Mouse (Mus musculus): ENCODE results near the gene Mical2. TPM values are rescaled to one million over a fixed set of nuclear protein-coding genes. Genes with fewer than 3 reads are reported as not detected.

The Mical2 gene
- total and polyA plus RNA-seq, 3 experiments: not detected

GRCm38 (mm10) chr7:112318306-112318705 is 92.7 kb downstream of the Mical2 start:
- in situ Hi-C loops (cut with MboI; ENCODE audit: low pct_ligation_motif_present, low pct_unique_long_range_greater_than_20kb, low sequenced_read_pairs): no loop called here
- no peak overlapping the region for H3K27ac ChIP-seq (ENCODE audit: insufficient read depth, low read depth)
- dilution Hi-C loops (cut with MboI; ENCODE audit: extremely low pct_ligation_motif_present, extremely low pct_unique_long_range_greater_than_20kb, low sequenced_read_pairs): no loop called here

GRCm38 (mm10) chr7:112319419-112319818 is 93.8 kb downstream of the Mical2 start:
- no peaks in the 10 kb centered on the region for H3K36me3 ChIP-seq (replicated peaks in 1 of 2; ENCODE audit: control insufficient read depth in 1 of 2, insufficient read depth in 1 of 2, low read length in 1 of 2)
- TF ChIP-seq ZNF384 (IDR thresholded peaks at IDR 0.05; ENCODE audit: low read depth, low read length) (no peak), RCOR1 (conservative IDR thresholded peaks at IDR 0.05; ENCODE audit: low read depth, low read length) (no peak)
- H3K9me3 ChIP-seq (replicated peaks; ENCODE audit: low read length): no peaks in the 10 kb centered on the region
- dilution Hi-C loops (cut with MboI; ENCODE audit: extremely low pct_ligation_motif_present, extremely low pct_unique_long_range_greater_than_20kb, low sequenced_read_pairs): no loop called here
- no peak for DNase-seq (ENCODE audit: extremely low read depth)
- no peak overlapping the region for H3K9ac ChIP-seq (ENCODE audit: insufficient read depth, low read depth)
- no peak overlapping the region for H3K4me2 ChIP-seq (ENCODE audit: insufficient read depth, low read depth, poor library complexity, severe bottlenecking)
- H3K27me3 ChIP-seq (replicated peaks): peaks cover 74% of the 10 kb centered on the region
- in situ Hi-C loops (cut with MboI; ENCODE audit: low pct_ligation_motif_present, low pct_unique_long_range_greater_than_20kb, low sequenced_read_pairs): no loop called here
- no peaks in the 10 kb centered on the region for H3K79me2 ChIP-seq (replicated peaks; ENCODE audit: control insufficient read depth, extremely low read depth, insufficient read depth, poor library complexity, severe bottlenecking)
- H3K4me1 ChIP-seq (ENCODE audit: control insufficient read depth in 1 of 2, insufficient read depth in 2 of 2): no peaks in the 10 kb centered on the region
- H3K27ac ChIP-seq (ENCODE audit: insufficient read depth, low read depth): no peak overlapping the region
- no peak overlapping the region for H3K4me3 ChIP-seq (replicated peaks in 1 of 3; ENCODE audit: low read depth in 2 of 3, low read length in 2 of 3, poor library complexity in 1 of 3)

More at GRCm38 (mm10) chr7:112318306-112318705, 92.7 kb downstream of the Mical2 start:
- Histone ChIP-seq H3K79me2 (replicated peaks; ENCODE audit: control insufficient read depth, extremely low read depth, insufficient read depth, poor library complexity, severe bottlenecking) (no peaks in the 10 kb centered on the region), H3K9me3 (replicated peaks; ENCODE audit: low read length) (no peaks in the 10 kb centered on the region), H3K36me3 (replicated peaks in 1 of 2; ENCODE audit: control insufficient read depth in 1 of 2, insufficient read depth in 1 of 2, low read length in 1 of 2) (no peaks in the 10 kb centered on the region), H3K4me1 (ENCODE audit: control insufficient read depth in 1 of 2, insufficient read depth in 2 of 2) (no peaks in the 10 kb centered on the region), H3K9ac (ENCODE audit: insufficient read depth, low read depth) (no peak overlapping the region), H3K27me3 (replicated peaks) (peaks cover 74% of the 10 kb centered on the region), H3K4me3 (replicated peaks in 1 of 3; ENCODE audit: low read depth in 2 of 3, low read length in 2 of 3, poor library complexity in 1 of 3) (no peak overlapping the region), H3K4me2 (ENCODE audit: insufficient read depth, low read depth, poor library complexity, severe bottlenecking) (no peak overlapping the region)
- TF ChIP-seq SMC3 (IDR thresholded peaks at IDR 0.05; ENCODE audit: low read depth, low read length): no peak
- no peak for TF ChIP-seq ZC3H11A (IDR thresholded peaks at IDR 0.05; ENCODE audit: low read depth, low read length)
- TF ChIP-seq CHD1 (IDR thresholded peaks at IDR 0.05; ENCODE audit: low read depth, low read length): no peak
- no peak for TF ChIP-seq ZMIZ1 (IDR thresholded peaks at IDR 0.05; ENCODE audit: low read depth, low read length)
- TF ChIP-seq ETS1 (conservative IDR thresholded peaks at IDR 0.05; ENCODE audit: low read depth, low read length): no peak
- no peak for TF ChIP-seq KAT2A (IDR thresholded peaks at IDR 0.05; ENCODE audit: insufficient replicate concordance, low read length)
- TF ChIP-seq BHLHE40 (IDR thresholded peaks at IDR 0.05; ENCODE audit: low read depth, low read length): no peak
- TF ChIP-seq HCFC1 (IDR thresholded peaks at IDR 0.05; ENCODE audit: low read depth, low read length): no peak
- DNase-seq (ENCODE audit: extremely low read depth): no peak

- H3K4me3 ChIP-seq (replicated peaks in 1 of 3; ENCODE audit: low read depth in 2 of 3, low read length in 2 of 3, poor library complexity in 1 of 3): no peak overlapping the region
- no peaks in the 10 kb centered on the region for H3K4me1 ChIP-seq (ENCODE audit: control insufficient read depth in 1 of 2, insufficient read depth in 2 of 2)
- in situ Hi-C loops (cut with MboI; ENCODE audit: low pct_ligation_motif_present, low pct_unique_long_range_greater_than_20kb, low sequenced_read_pairs): no loop called here
- dilution Hi-C loops (cut with MboI; ENCODE audit: extremely low pct_ligation_motif_present, extremely low pct_unique_long_range_greater_than_20kb, low sequenced_read_pairs): no loop called here
- H3K27ac ChIP-seq (ENCODE audit: insufficient read depth, low read depth): no peak overlapping the region
- no peaks in the 10 kb centered on the region for H3K36me3 ChIP-seq (replicated peaks in 1 of 2; ENCODE audit: control insufficient read depth in 1 of 2, insufficient read depth in 1 of 2, low read length in 1 of 2)
- TF ChIP-seq CHD1 (IDR thresholded peaks at IDR 0.05; ENCODE audit: low read depth, low read length) (no peak), IRF4 (IDR thresholded peaks at IDR 0.05; ENCODE audit: low read depth, low read length) (no peak), RCOR1 (conservative IDR thresholded peaks at IDR 0.05; ENCODE audit: low read depth, low read length) (no peak)
- no peak for DNase-seq (ENCODE audit: extremely low read depth)
- no peaks in the 10 kb centered on the region for H3K79me2 ChIP-seq (replicated peaks; ENCODE audit: control insufficient read depth, extremely low read depth, insufficient read depth, poor library complexity, severe bottlenecking)
- H3K4me2 ChIP-seq (ENCODE audit: insufficient read depth, low read depth, poor library complexity, severe bottlenecking): no peak overlapping the region
- no peaks in the 10 kb centered on the region for H3K9me3 ChIP-seq (replicated peaks; ENCODE audit: low read length)
- H3K27me3 ChIP-seq (replicated peaks): peaks cover 72% of the 10 kb centered on the region
- H3K9ac ChIP-seq (ENCODE audit: insufficient read depth, low read depth): no peak overlapping the region
These were observed 94.5 kb downstream of the Mical2 start for GRCm38 (mm10) chr7:112320052-112320730.

All from CH12.LX (cell line).